Mouse (Mus musculus) left cerebral cortex, adult 11 months (tissue): ENCODE measurements around the gene Hoxd11.

Source experiments
- DNase-seq: peaks from one replicate; pipeline ENCODE4 v3.0.0; 2022; ENCODE audit warnings: low spot score

The Hoxd11 gene

GRCm38 (mm10) chr2:74695813-74696430, 16.6 kb downstream of the Hoxd11 start:
- DNase-seq, result no peak

- DNase-seq, result no peak
Measured at GRCm38 (mm10) chr2:74696442-74697335, 17.3 kb downstream of the Hoxd11 start.

GRCm38 (mm10) chr2:74697567-74698121, 18.3 kb downstream of the Hoxd11 start, which contains the start of gene Hoxd9:
Hoxd9 (plus strand) TSS chr2:74697727.
- DNase-seq, result no peak

GRCm38 (mm10) chr2:74698201-74699052, 19.1 kb downstream of the Hoxd11 start:
- no peak for DNase-seq

GRCm38 (mm10) chr2:74699053-74699430, 19.7 kb downstream of the Hoxd11 start:
- no peak for DNase-seq

GRCm38 (mm10) chr2:74699664-74700545, 20.5 kb downstream of the Hoxd11 start:
- no peak for DNase-seq

- no peak for DNase-seq
Measured at GRCm38 (mm10) chr2:74700546-74701112, 21.3 kb downstream of the Hoxd11 start.

- peak; percentile 31 for DNase-seq
Measured at GRCm38 (mm10) chr2:74701949-74702819, 22.8 kb downstream of the Hoxd11 start.

GRCm38 (mm10) chr2:74702820-74703219, 23.5 kb downstream of the Hoxd11 start:
- DNase-seq, result no peak

- DNase-seq, result no peak
Measured at GRCm38 (mm10) chr2:74703317-74703716, 24.0 kb downstream of the Hoxd11 start.

- no peak for DNase-seq
Measured at GRCm38 (mm10) chr2:74703720-74704392, 24.5 kb downstream of the Hoxd11 start.

- no peak for DNase-seq
Measured at GRCm38 (mm10) chr2:74704393-74704998, 25.1 kb downstream of the Hoxd11 start, which contains the start of gene Hoxd8. Hoxd8 (plus strand) TSS chr2:74704615.

- DNase-seq, result no peak
Measured at GRCm38 (mm10) chr2:74704999-74705466, 25.7 kb downstream of the Hoxd11 start.

- no peak for DNase-seq
Measured at GRCm38 (mm10) chr2:74705467-74706089, 26.2 kb downstream of the Hoxd11 start.

GRCm38 (mm10) chr2:74706393-74706960, 27.1 kb downstream of the Hoxd11 start:
- DNase-seq, result no peak

- DNase-seq, result no peak
Measured at GRCm38 (mm10) chr2:74707599-74707998, 28.2 kb downstream of the Hoxd11 start.

GRCm38 (mm10) chr2:74708676-74709075, 29.3 kb downstream of the Hoxd11 start:
- no peak for DNase-seq
